Mouse (Mus musculus) common myeloid progenitor, adult 5-6 weeks (primary cell): ENCODE data around the gene Hrk. TPM values are rescaled to one million over a fixed set of nuclear protein-coding genes. Genes with fewer than 3 reads are reported as not detected.

Experiments
- ATAC-seq: replicated peaks from 2 replicates; pipeline ENCODE4 v1.8.0; 2016; ENCODE audit warnings: low read depth, mild to moderate bottlenecking, moderate TSS enrichment, inconsistent platforms; ENCODE audit not compliant: poor library complexity, severe bottlenecking
- total RNA-seq: library from RNA; stranded (forward); fragments of 200-1000, 187-1606 nt; gene quantifications from 2 replicates; pipeline ENCODE4 v1.2.3, GENCODE M21; 2017

Hrk gene
- total RNA-seq, 1 experiment from 2014 or later, result not detected

- ATAC-seq, result no peak
Measured at GRCm38 (mm10) chr5:118156976-118157375, 7.5 kb upstream of the Hrk start.

DNA sequence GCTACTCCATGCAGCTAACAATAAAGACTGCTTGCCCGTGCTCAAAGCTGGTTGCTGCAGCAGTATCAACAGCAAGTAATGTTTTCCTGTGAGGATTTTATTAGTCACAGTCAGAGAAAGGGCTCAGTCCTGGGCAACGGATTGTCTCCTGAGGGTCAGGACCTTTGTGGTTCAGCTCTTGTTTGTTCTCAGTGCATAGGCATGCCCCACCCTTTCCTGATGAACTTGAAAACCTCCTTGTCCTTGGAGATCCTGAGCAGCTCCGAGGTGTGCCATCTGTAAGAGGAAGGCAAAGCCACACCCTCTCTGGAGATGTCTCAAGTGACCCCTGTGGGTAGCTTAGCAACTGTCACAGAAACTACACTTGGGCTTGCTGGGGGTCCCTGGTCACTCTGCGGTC is 3.8 kb upstream of the Hrk start:
- ATAC-seq, result no peak

- ATAC-seq, result no peak
Measured at GRCm38 (mm10) chr5:118165462-118165861, 1.0 kb downstream of the Hrk start.

GRCm38 (mm10) chr5:118167561-118167995 is 3.1 kb downstream of the Hrk start:
- no peak for ATAC-seq

DNA sequence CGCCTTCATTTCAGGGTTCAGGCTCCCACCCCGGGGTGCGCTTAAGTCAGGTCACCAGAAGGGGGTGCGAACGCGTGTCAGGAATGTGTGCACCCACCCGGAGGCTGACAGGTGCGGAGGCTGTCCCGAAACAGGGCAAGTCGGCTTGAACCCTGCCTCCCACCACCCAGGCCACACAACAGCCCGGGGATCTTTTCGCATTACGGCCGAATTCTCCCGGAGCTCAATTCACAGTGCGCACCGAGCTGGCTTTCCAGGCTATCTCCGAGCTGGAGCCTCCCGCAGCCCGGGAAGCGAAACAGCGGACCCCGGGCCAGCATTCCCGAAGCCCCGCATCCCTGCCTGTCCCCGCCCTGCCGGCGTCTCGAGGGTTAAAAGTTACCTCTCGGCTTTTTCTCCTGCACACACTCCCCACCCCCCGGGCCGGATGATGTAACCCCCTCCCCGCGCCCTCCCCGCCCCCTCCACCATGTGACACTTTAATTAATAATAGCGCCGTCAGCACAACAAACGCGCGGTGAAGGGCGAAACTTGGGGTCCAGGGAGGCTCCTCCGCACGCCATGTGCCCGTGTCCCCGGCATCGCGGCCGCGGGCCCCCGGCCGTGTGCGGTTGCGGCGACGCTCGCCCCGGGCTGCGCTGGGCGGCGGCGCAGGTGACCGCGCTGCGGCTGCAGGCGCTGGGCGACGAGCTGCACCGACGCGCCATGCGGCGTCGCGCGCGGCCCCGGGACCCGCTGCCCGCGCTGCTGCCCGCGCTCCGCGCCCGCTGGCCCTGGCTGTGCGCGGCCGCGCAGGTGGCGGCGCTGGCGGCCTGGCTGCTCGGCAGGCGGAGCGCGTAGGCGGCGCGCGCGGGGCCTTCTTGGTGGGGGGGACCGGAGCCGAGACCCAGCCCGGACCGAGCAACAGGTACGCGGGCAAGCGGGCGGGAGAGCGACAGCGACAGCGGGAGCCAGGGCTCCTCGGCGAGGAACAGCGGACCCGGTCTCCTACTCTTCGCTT is 5.1 kb downstream of the Hrk start:
- no peak for ATAC-seq

DNA sequence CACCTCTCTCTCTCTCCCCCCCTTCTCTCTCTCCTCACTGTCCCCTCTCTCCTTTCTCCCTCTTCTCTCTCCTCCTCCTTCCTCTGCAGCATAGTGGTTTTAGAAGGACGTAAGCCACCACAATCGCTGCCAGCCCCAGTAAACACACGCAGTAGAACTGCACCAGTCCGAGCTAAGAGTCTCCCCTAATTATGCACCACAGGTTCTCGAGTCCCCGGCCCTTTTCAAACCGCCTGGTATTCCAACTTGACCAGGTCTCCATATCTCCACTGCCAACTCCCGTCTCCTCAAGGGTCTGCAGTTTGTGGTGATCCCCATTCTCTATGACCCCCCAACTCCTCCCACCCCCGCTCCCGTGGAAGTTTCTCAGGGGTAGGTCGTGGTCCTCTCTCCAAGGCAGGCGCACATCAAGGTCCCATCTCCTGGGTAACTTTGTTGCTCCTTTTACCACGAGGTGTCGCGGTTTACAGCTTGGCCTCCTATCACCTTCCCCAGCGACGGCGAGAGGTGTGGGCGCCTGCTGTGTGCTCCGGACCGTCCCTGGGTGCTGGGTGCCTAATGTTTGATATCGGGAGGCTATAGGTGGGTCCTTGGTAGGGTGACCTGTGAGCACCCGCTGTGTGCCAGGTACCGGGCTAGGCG is 6.6 kb downstream of the Hrk start:
- ATAC-seq, result 0 out of 2 replicates have a peak, but pooled peaks have one; percentile 23

DNA sequence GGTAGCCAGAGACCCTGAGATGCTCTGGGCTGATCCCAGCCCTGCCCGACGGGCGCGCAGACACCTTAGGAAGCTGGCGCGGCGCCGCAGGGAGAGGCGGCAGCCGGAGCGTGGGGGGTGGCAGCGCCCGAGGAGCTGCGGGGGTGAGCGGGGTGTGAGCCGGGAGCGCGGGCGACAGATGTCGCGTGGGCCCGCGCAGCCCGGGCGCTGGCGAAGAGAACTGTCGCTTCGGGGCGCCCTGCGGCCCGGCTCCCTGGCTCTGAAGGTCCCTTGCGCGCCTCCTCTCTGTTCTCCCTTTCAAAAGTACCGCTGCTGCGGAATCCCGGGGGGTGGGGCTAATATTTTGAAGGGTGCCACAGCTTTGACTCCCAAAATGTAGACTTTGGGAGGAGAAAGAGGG is 7.2 kb downstream of the Hrk start:
- ATAC-seq, result no peak

DNA sequence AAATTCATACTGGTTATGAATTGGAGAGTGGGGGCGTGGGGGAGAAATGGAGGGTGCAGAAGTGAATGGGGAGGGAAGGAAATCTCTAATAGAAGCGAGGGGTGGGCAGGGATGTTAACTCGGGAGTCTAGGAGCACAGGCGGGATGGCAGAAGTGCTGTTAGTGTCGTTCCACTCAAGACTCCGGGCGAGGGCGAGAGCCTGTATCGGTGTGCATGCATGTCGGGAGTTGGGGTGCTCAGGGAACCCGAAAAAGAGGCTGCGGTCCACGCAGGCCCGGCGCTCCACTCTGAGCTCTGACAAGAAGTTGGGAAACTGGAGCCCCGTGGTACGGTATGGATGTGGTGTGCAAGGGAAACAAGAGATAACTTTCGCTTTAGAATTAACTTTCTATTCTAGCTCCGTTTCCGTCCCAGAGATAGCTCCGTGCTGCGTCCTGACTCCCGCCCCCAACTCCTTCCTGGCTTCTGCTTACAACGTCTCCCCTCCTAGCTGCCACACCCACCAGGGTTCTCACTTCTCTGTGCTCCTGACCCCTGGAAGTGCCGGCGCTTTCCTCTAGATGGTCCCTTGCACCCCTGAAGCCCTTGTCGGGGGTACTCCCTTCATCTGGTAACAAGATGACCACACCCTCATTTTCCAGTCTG is 7.8 kb downstream of the Hrk start:
- ATAC-seq, result peak; percentile 30; the same call in 1 of the 2 replicates

GRCm38 (mm10) chr5:118174310-118175009 is 10.0 kb downstream of the Hrk start:
- 0 out of 2 replicates have a peak, but pooled peaks have one; percentile 12 for ATAC-seq

- no peak for ATAC-seq
Measured at GRCm38 (mm10) chr5:118175137-118175536, 10.7 kb downstream of the Hrk start.

DNA sequence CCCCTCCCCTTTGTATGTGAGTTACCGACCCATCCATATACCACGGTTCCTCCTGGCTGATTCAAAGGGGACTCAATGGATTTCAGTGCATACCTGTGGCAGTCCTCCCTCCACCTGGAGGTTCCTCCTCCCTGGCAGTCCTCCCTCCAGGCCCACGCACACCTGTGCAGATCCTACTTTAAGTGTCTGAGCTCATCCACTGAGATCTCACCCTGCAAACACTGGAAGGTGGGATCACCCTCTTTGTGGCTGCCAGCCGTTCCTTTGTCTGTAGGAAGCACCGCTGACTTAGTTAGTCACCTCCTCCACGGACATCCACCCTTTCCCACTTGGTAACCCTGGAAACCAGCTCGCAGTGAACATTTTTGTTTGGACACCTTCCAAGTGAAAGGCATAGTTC is 13.2 kb downstream of the Hrk start:
- ATAC-seq, result no peak

DNA sequence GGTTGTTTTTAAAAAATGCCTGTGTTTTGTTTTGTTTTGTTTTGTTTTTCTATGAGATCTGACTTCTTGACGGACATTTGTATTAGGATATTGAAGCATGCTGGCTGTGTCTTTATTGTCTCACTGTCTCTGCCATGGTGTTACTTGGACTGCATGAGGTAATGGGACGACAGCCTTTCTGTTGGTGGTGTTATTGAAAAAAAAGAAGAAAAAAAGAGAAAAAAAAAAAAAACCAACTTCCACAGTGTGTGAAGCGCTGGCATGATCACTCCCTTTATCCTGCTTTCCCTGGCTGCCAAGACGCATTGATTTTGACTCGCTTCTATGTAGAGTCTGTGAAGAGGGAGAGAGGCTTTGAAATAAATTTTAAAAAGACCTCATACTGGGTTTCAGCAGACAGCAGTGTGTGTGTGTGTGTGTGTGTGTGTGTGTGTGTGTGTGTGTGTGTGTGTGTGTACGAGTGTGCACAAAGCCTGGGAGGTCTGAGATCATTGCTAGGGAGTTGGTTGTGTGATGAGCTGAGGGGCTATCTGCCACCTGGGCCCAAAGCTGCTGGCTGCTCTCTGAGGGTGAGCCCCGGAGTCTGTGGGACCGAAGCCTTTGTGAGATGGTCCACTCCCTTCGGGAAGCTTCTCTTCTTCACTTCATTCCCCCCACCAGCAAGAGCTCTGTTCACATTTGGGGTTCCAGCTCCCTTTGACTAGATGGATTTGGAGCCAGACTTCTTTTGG is 22.6 kb downstream of the Hrk start:
- no peak for ATAC-seq

- ATAC-seq, result no peak
Measured at GRCm38 (mm10) chr5:118188356-118188755, 23.9 kb downstream of the Hrk start.

GRCm38 (mm10) chr5:118190491-118190890 is 26.0 kb downstream of the Hrk start:
- ATAC-seq, result no peak

DNA sequence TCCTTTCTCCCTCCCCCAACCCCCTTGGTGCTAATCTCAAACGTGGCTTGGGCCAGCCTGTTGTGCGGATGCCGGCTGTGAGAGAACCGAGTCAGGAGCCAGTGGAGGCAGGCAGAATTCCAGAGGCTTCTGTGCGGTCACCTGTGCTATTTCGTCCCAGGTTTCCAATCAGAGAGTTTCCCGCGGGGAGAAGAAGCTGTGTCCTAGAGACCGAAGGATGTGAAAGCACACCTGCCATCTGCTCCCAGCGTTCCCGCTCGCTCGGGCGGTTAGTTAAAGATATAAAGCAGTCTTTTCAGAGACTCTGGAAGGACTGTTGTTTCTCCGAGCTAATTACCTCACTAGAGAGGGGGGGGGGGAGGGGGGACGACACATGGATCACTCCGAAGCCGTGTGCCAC is 27.8 kb downstream of the Hrk start:
- no peak for ATAC-seq

DNA sequence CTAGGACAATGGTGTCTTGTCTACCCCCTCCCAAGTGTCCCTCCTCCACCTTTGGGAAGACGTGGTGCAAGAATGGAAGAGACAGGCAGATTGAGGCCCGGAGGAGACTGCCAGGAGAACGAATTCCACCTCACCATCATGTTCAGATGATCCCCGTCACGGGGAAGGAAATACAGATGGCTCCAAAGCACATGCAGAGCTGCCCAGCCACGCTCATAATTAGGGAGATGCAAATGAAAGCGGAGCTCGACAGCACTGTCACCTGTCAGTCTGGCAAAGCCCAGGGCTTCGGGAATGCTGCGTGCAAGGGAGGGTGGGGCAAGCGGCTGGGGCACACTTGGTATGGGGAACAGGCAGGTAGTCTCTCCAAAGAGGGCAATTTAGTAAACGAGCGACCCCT is 33.0 kb downstream of the Hrk start:
- no peak for ATAC-seq

- no peak for ATAC-seq
Measured at GRCm38 (mm10) chr5:118199670-118200069, 35.2 kb downstream of the Hrk start.

DNA sequence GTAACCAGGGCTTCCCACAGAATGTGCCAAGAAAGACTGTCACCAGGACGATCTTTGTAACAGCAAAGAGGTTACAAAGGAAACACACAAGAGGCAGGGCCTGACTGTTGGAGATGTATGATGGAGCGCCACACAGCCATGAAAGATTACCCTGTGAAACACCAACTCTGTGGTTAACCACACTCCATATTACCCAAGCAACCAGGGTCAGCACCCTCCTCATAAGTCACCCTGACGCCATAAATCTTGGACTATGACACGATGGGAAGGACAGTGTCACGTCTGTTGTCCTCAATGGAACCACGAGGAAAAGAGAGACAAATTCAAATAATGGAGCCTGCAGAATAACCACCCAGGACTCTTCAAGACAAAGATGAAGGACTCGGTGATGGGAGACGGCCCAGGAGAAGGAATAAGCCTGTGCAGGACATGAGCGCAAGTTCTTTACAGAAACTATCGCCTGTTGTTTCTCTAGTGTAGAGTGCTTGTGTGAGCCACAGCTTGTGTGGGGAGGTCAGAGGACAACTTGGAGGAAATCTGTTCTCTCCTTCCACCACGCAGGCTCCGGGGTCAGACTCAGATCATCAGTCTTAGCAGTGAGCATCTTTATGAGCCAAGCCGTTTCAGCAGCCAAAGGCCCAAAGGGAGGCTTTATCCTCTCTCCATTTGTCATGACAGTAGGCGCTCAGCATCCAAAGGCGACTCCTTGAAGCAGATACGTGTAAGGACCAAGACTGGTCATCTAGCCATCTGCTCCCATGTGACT is 40.4 kb downstream of the Hrk start:
- peak; percentile 94 for ATAC-seq

DNA sequence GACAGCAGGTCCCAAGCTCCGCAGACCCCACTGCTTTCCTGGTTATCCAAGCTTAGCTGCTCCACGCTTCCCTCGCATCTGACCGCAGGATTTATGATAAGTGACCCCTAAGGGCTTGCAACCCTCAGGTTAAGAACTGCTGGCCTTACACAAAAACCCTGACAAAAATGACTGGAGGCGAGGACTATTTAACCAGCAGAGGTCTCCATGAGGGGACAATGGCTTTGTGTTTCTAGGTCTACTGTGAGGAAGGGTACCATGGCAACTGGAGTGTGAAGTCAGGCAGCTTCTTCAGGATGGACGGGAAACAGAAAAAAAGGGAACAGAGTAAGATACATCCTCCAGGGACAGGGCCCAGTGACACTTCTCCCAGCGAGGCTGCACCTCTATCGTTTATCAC is 41.4 kb downstream of the Hrk start:
- ATAC-seq, result no peak
